Mouse (Mus musculus) gastrocnemius, postnatal 4 days (tissue): ENCODE measurements at regions not wholly inside any gene's neighbourhood (a gene's known extent, or its start where the extent isn't known, plus 50 kb on each side); places are given as distances from the start of the nearest gene placed in this dataset.

Experiments
- DNase-seq, 2 experiments: peaks; one replicate each; pipeline ENCODE4 v3.0.0; 2021 to 2022; ENCODE audit warnings: low spot score in 2 of 2, mixed read lengths in 2 of 2

- no peak for DNase-seq
These were observed 750.0 kb downstream of the Serpinb8 start for GRCm38 (mm10) chr1:108339827-108340226.

GRCm38 (mm10) chr1:108341352-108341751 is 751.5 kb downstream of the Serpinb8 start:
- no peak for DNase-seq

- DNase-seq: no peak
These were observed 774.0 kb downstream of the Serpinb8 start for GRCm38 (mm10) chr1:108363788-108364187.

- no peak for DNase-seq
These were observed 780.2 kb downstream of the Serpinb8 start for GRCm38 (mm10) chr1:108369904-108370600.

- DNase-seq: no peak
These were observed 800.1 kb downstream of the Serpinb8 start for GRCm38 (mm10) chr1:108389930-108390329.

- no peak for DNase-seq
These were observed 800.7 kb downstream of the Serpinb8 start for GRCm38 (mm10) chr1:108390497-108390896.

- no peak for DNase-seq
These were observed 850.0 kb downstream of the Serpinb8 start for GRCm38 (mm10) chr1:108439845-108440244.

- no peak for DNase-seq
These were observed 863.0 kb downstream of the Serpinb8 start for GRCm38 (mm10) chr1:108452776-108453175.

- no peak for DNase-seq
These were observed 882.2 kb downstream of the Serpinb8 start for GRCm38 (mm10) chr1:108472031-108472430.

- no peak for DNase-seq
These were observed 909.0 kb downstream of the Serpinb8 start for GRCm38 (mm10) chr1:108498854-108499253.

GRCm38 (mm10) chr1:108527424-108527823 is 937.6 kb downstream of the Serpinb8 start:
- no peak for DNase-seq

- no peak for DNase-seq
These were observed 948.4 kb downstream of the Serpinb8 start for GRCm38 (mm10) chr1:108538238-108538637.

GRCm38 (mm10) chr1:108548721-108549120 is 958.9 kb downstream of the Serpinb8 start:
- no peak for DNase-seq

- DNase-seq: no peak
These were observed 969.1 kb downstream of the Serpinb8 start for GRCm38 (mm10) chr1:108558882-108559281.

GRCm38 (mm10) chr1:108562981-108563380 is 973.2 kb downstream of the Serpinb8 start:
- DNase-seq: no peak

- no peak for DNase-seq
These were observed 982.2 kb downstream of the Serpinb8 start for GRCm38 (mm10) chr1:108571977-108572376.

- no peak for DNase-seq
These were observed 983.0 kb downstream of the Serpinb8 start for GRCm38 (mm10) chr1:108572765-108573164.

- peak in 1 of 2 experiments; percentile 8 for DNase-seq
These were observed 987.0 kb downstream of the Serpinb8 start for GRCm38 (mm10) chr1:108576806-108577205.

- DNase-seq: no peak
These were observed 988.0 kb downstream of the Serpinb8 start for GRCm38 (mm10) chr1:108577793-108578192.

GRCm38 (mm10) chr1:108592720-108593422 is 1003.1 kb downstream of the Serpinb8 start:
- no peak for DNase-seq

GRCm38 (mm10) chr1:108597129-108597528 is 1007.3 kb downstream of the Serpinb8 start:
- no peak for DNase-seq
